19 mouse cellular contexts compared by ENCODE assay signal in genomic region chrX:134620254-134620865, GRCm38 (mm10). TPM values are rescaled to one million over a fixed set of nuclear protein-coding genes. Genes with fewer than 3 reads are reported as not detected.
DNase-seq lines count a peak whose midpoint lies in the region; ATAC-seq and TF ChIP-seq lines count a peak whose summit lies in the region.
"Had no signal": no experiment of that assay in that cellular context is flagged by ENCODE, and none has a peak within 500 bp of the region (broad histone marks: within the 10 kb centered on the region; RNA-seq: fewer than 3 reads in every experiment).

No protein-coding gene starts in this region.

- H3K4me3 ChIP-seq in forebrain, embryonic 11.5 days (ENCODE audit: low read depth, low read length) = no peak overlapping the region
- no peak overlapping the region for H3K4me3 ChIP-seq in hindbrain, embryonic 14.5 days (replicated peaks; ENCODE audit: low read length)
- no peak overlapping the region for H3K4me3 ChIP-seq in midbrain, postnatal 0 days (ENCODE audit: low read depth, low read length)
- H3K4me3 ChIP-seq: erythroblast, embryonic 14.5 days; liver, embryonic 13.5 days; myocyte had no signal

- 26% methylated on average over 8 of the region's 8 CpGs for WGBS in forebrain, embryonic 11.5 days
- 29% methylated on average over 8 of the region's 8 CpGs for WGBS in hindbrain, embryonic 14.5 days
- 24% methylated on average over 8 of the region's 8 CpGs for WGBS in midbrain, postnatal 0 days

- no peaks in the 10 kb centered on the region for H3K27me3 ChIP-seq in forebrain, embryonic 11.5 days (ENCODE audit: control insufficient read depth, insufficient read depth, low read length)
- H3K27me3 ChIP-seq in hindbrain, embryonic 14.5 days (ENCODE audit: control insufficient read depth, insufficient read depth, low read length) = no peaks in the 10 kb centered on the region
- H3K27me3 ChIP-seq in midbrain, postnatal 0 days (ENCODE audit: insufficient read depth, low read length) = no peaks in the 10 kb centered on the region; the same call in 1 of the 2 replicates
- H3K27me3 ChIP-seq: CH12.LX; liver, embryonic 13.5 days had no signal

- H3K9me3 ChIP-seq in forebrain, embryonic 11.5 days (ENCODE audit: control insufficient read depth, low read length) = no peaks in the 10 kb centered on the region
- no peaks in the 10 kb centered on the region for H3K9me3 ChIP-seq in hindbrain, embryonic 14.5 days (ENCODE audit: control insufficient read depth, low read length)
- no peaks in the 10 kb centered on the region for H3K9me3 ChIP-seq in midbrain, postnatal 0 days (ENCODE audit: low read length)
- H3K9me3 ChIP-seq: liver, embryonic 13.5 days had no signal

- no peaks in the 10 kb centered on the region for H3K4me1 ChIP-seq in forebrain, embryonic 11.5 days (replicated peaks; ENCODE audit: control insufficient read depth, insufficient read depth, low read length)
- H3K4me1 ChIP-seq in hindbrain, embryonic 14.5 days (replicated peaks; ENCODE audit: control insufficient read depth, insufficient read depth, low read length) = peaks cover 11% of the 10 kb centered on the region; the same call in 1 of the 2 replicates
- no peaks in the 10 kb centered on the region for H3K4me1 ChIP-seq in midbrain, postnatal 0 days (ENCODE audit: insufficient read depth, low read length)
- H3K4me1 ChIP-seq: liver, embryonic 13.5 days had no signal

- no peak overlapping the region for H3K4me2 ChIP-seq in forebrain, embryonic 11.5 days (ENCODE audit: low read depth, low read length, severe bottlenecking)
- H3K4me2 ChIP-seq in hindbrain, embryonic 14.5 days (replicated peaks) = no peak overlapping the region
- no peak overlapping the region for H3K4me2 ChIP-seq in midbrain, postnatal 0 days (ENCODE audit: low read depth, low read length, poor library complexity, severe bottlenecking)
- H3K4me2 ChIP-seq: liver, embryonic 13.5 days had no signal

- ATAC-seq in forebrain, embryonic 11.5 days (replicated peaks; ENCODE audit: low FRiP score) = peak; percentile 83
- ATAC-seq in hindbrain, embryonic 14.5 days (ENCODE audit: low FRiP score) = peak; percentile 82
- ATAC-seq in midbrain, postnatal 0 days (ENCODE audit: low FRiP score) = peak; percentile 56; the same call in 1 of the 2 replicates
- no peak for ATAC-seq in activated CD4-positive, CD25-positive, alpha-beta regulatory T cell, adult 4 months
- ATAC-seq: intestine, embryonic 16.5 days; Patski had no signal

- H3K9ac ChIP-seq in forebrain, embryonic 11.5 days (ENCODE audit: low read length) = no peak overlapping the region
- peak overlapping the region; percentile 44; the same call in 1 of the 2 replicates for H3K9ac ChIP-seq in hindbrain, embryonic 14.5 days
- H3K9ac ChIP-seq in midbrain, postnatal 0 days (replicated peaks; ENCODE audit: low read length, poor library complexity, severe bottlenecking) = no peak overlapping the region
- H3K9ac ChIP-seq: liver, embryonic 13.5 days had no signal

- no peaks in the 10 kb centered on the region for H3K36me3 ChIP-seq in forebrain, embryonic 11.5 days (ENCODE audit: control insufficient read depth, insufficient read depth, low read length)
- no peaks in the 10 kb centered on the region for H3K36me3 ChIP-seq in hindbrain, embryonic 14.5 days (replicated peaks; ENCODE audit: control insufficient read depth, insufficient read depth)
- no peaks in the 10 kb centered on the region for H3K36me3 ChIP-seq in midbrain, postnatal 0 days (ENCODE audit: insufficient read depth, low read length)
- H3K36me3 ChIP-seq: liver, embryonic 13.5 days had no signal

- peak; percentile 40 for DNase-seq in embryo, embryonic 10.5 days (ENCODE audit: low spot score)
- no peak for DNase-seq in forebrain, embryonic 11.5 days (ENCODE audit: low spot score)
- DNase-seq in hindbrain, embryonic 14.5 days (ENCODE audit: low spot score) = peak; percentile 40
- peak; percentile 47 for DNase-seq in midbrain, postnatal 0 days (ENCODE audit: low spot score)
- DNase-seq in left cerebral cortex, adult 9 months (ENCODE audit: low spot score in 2 of 2) = no peak
- no peak for DNase-seq in frontal cortex, adult 2 months (ENCODE audit: extremely low spot score in 1 of 2, low spot score in 1 of 2)
- DNase-seq in lung, postnatal 25 days (ENCODE audit: low spot score) = no peak
- DNase-seq: adrenal gland, adult 2 months; cerebellum, postnatal 36 days; gastrocnemius, postnatal 25 days; liver, embryonic 13.5 days; thymus, postnatal 14 days had no signal

- peak overlapping the region; percentile 53 for H3K27ac ChIP-seq in forebrain, embryonic 11.5 days (ENCODE audit: low read depth, low read length)
- peak overlapping the region; percentile 82 for H3K27ac ChIP-seq in hindbrain, embryonic 14.5 days
- H3K27ac ChIP-seq in midbrain, postnatal 0 days (ENCODE audit: low read depth, low read length) = peak overlapping the region; percentile 44
- H3K27ac ChIP-seq: liver, embryonic 13.5 days; macrophage had no signal

- TF ChIP-seq CTCF in midbrain, postnatal 0 days (IDR thresholded peaks at IDR 0.05) = no peak

RNA-seq across cellular contexts. Expression of gene Hnrnph2, which starts 19.4 kb away (rescaled TPM):
- 183 and 185 TPM in 2 replicates for polyA plus RNA-seq in forebrain, embryonic 11.5 days (2014; fragmentation: Nextera tagmentation; extraction: Ambion mirVana)
- 90.2 and 102 TPM in 2 replicates for polyA plus RNA-seq in hindbrain, embryonic 14.5 days (2014; fragmentation: Nextera tagmentation; extraction: Ambion mirVana)
- total RNA-seq in midbrain, postnatal 0 days (2014; rRNA removed) = 42.4 and 48.6 TPM in 2 replicates
- polyA plus RNA-seq in midbrain, postnatal 0 days (2015; fragmentation: Nextera tagmentation; extraction: Ambion mirVana) = 109 and 116 TPM in 2 replicates
- polyA plus RNA-seq in activated CD4-positive, CD25-positive, alpha-beta regulatory T cell, adult 4 months (2017; shearing (Covaris generic)) = 100 to 1,000 TPM in 1 of 2 experiments, 10 to 100 TPM in 1; 75.6 to 106 TPM
- polyA plus RNA-seq in frontal cortex, adult 2 months (2012; rRNA removed) = 112 and 121 TPM in 2 replicates

RNA-seq across cellular contexts. Expression of gene Gla, which starts 19.4 kb away (rescaled TPM):
- polyA plus RNA-seq in forebrain, embryonic 11.5 days (2014; fragmentation: Nextera tagmentation; extraction: Ambion mirVana) = 3.3 and 3.9 TPM in 2 replicates
- 2.4 and 4.1 TPM in 2 replicates for polyA plus RNA-seq in hindbrain, embryonic 14.5 days (2014; fragmentation: Nextera tagmentation; extraction: Ambion mirVana)
- total RNA-seq in midbrain, postnatal 0 days (2014; rRNA removed) = 5.0 and 7.6 TPM in 2 replicates
- polyA plus RNA-seq in midbrain, postnatal 0 days (2015; fragmentation: Nextera tagmentation; extraction: Ambion mirVana) = 4.6 and 5.1 TPM in 2 replicates
- polyA plus RNA-seq in activated CD4-positive, CD25-positive, alpha-beta regulatory T cell, adult 4 months (2017; shearing (Covaris generic)) = 1 to 10 TPM; 4.6 to 5.0 TPM
- 7.1 and 8.0 TPM in 2 replicates for polyA plus RNA-seq in frontal cortex, adult 2 months (2012; rRNA removed)

RNA-seq across cellular contexts. Expression of gene Rpl36a, which starts 34.9 kb away (rescaled TPM):
- 295 and 342 TPM in 2 replicates for polyA plus RNA-seq in forebrain, embryonic 11.5 days (2014; fragmentation: Nextera tagmentation; extraction: Ambion mirVana)
- 187 and 221 TPM in 2 replicates for polyA plus RNA-seq in hindbrain, embryonic 14.5 days (2014; fragmentation: Nextera tagmentation; extraction: Ambion mirVana)
- 299 and 311 TPM in 2 replicates for total RNA-seq in midbrain, postnatal 0 days (2014; rRNA removed)
- 156 and 169 TPM in 2 replicates for polyA plus RNA-seq in midbrain, postnatal 0 days (2015; fragmentation: Nextera tagmentation; extraction: Ambion mirVana)
- 100 to 1,000 TPM; 650 to 747 TPM for polyA plus RNA-seq in activated CD4-positive, CD25-positive, alpha-beta regulatory T cell, adult 4 months (2017; shearing (Covaris generic))
- polyA plus RNA-seq in frontal cortex, adult 2 months (2012; rRNA removed) = 453 and 529 TPM in 2 replicates

RNA-seq across cellular contexts. Expression of gene Btk, which starts 37.0 kb away (rescaled TPM):
- polyA plus RNA-seq in forebrain, embryonic 11.5 days (2014; fragmentation: Nextera tagmentation; extraction: Ambion mirVana) = 0.99 and 1.2 TPM in 2 replicates
- polyA plus RNA-seq in hindbrain, embryonic 14.5 days (2014; fragmentation: Nextera tagmentation; extraction: Ambion mirVana) = 0.29 TPM in 1 of 2 replicates, not detected in the other
- total RNA-seq in midbrain, postnatal 0 days (2014; rRNA removed) = 0.27 and 0.52 TPM in 2 replicates
- 0.48 and 0.56 TPM in 2 replicates for polyA plus RNA-seq in midbrain, postnatal 0 days (2015; fragmentation: Nextera tagmentation; extraction: Ambion mirVana)
- polyA plus RNA-seq in activated CD4-positive, CD25-positive, alpha-beta regulatory T cell, adult 4 months (2017; shearing (Covaris generic)) = 1 to 10 TPM in 1 of 2 experiments, under 1 TPM in 1; 0.65 to 2.3 TPM
- polyA plus RNA-seq in frontal cortex, adult 2 months (2012; rRNA removed) = 0.76 and 1.3 TPM in 2 replicates
- polyA plus RNA-seq: myocyte, Patski had no signal

Comparison
In these comparisons a context has a peak if more than half of its experiments do, and no peak if none do; other contexts are left out.
1. DNase-seq: peak in embryo, embryonic 10.5 days (single experiment), hindbrain, embryonic 14.5 days (single experiment) and midbrain, postnatal 0 days (single experiment); none in forebrain, embryonic 11.5 days (single experiment), left cerebral cortex, adult 9 months (0 of 2), frontal cortex, adult 2 months (0 of 2) and lung, postnatal 25 days (single experiment).
2. Peak in every context shown above with its lines, with median percentiles within 50 percentile points of each other: H3K27ac ChIP-seq.